Mouse (Mus musculus) macrophage (primary cell): Measurements from ENCODE around the gene Ebna1bp2. TPM values are rescaled to one million over a fixed set of nuclear protein-coding genes. Genes with fewer than 3 reads are reported as not detected.
A peak's percentile ranks its signal among the peaks of the same experiment; 100 is the strongest.

ENCODE experiments used
- H3K27ac ChIP-seq: fragments of 350-480 bp; formaldehyde crosslinking; 2 replicates; pipeline ENCODE4 v1.9.0; 2021
- H3K36me3 ChIP-seq: fragments of 350-480 bp; formaldehyde crosslinking; 2 replicates; pipeline ENCODE4 v1.9.0; 2021; ENCODE audit errors: inconsistent target
- H3K4me3 ChIP-seq: fragments of 350-480 bp; formaldehyde crosslinking; 2 replicates; pipeline ENCODE4 v1.9.0; 2021; ENCODE audit errors: inconsistent target
- H3K79me2 ChIP-seq: fragments of 350-480 bp; formaldehyde crosslinking; 2 replicates; pipeline ENCODE4 v1.9.0; 2021; ENCODE audit errors: inconsistent target
- WGBS: methylation state at CpG from one replicate; pipeline ENCODE4 v1.1.7; 2026; ENCODE audit warnings: inconsistent platforms; ENCODE audit not compliant: missing documents; 5-methylcytosine and 5-hydroxymethylcytosine counted together
- polyA plus RNA-seq: library from polyadenylated mRNA; stranded (reverse); fragments of 250-400 nt; gene quantifications from 3 replicates; pipeline ENCODE4 v1.2.4, GENCODE M21; 2018; ENCODE audit warnings: inconsistent platforms
- total RNA-seq, 78 experiments: library from RNA; depleted of rRNA; stranded (reverse); fragments of 250-400 nt; gene quantifications; 1 replicate in 9 of 78; 2 replicates in 24 of 78; 3 replicates in 43 of 78; 4 replicates in 2 of 78; pipeline ENCODE4 v1.2.4; 2018; ENCODE audit warnings: inconsistent platforms in 56 of 78

Ebna1bp2 gene
- total RNA-seq (2018; cell fraction: chromatin; rRNA removed), result 10 to 100 TPM; 11.3 to 66.1 (median 40.4) TPM
- total RNA-seq (2018; cell fraction: cytosol; rRNA removed), result 10 to 100 TPM; 20.6 to 31.7 (median 25.6) TPM
- total RNA-seq (2018; cell fraction: nucleus; rRNA removed), result 10 to 100 TPM; 12.9 to 40.6 (median 21.9) TPM
- polyA plus RNA-seq, result 26.7 to 58.3 TPM (median 41.6 TPM) in 3 replicates

DNA sequence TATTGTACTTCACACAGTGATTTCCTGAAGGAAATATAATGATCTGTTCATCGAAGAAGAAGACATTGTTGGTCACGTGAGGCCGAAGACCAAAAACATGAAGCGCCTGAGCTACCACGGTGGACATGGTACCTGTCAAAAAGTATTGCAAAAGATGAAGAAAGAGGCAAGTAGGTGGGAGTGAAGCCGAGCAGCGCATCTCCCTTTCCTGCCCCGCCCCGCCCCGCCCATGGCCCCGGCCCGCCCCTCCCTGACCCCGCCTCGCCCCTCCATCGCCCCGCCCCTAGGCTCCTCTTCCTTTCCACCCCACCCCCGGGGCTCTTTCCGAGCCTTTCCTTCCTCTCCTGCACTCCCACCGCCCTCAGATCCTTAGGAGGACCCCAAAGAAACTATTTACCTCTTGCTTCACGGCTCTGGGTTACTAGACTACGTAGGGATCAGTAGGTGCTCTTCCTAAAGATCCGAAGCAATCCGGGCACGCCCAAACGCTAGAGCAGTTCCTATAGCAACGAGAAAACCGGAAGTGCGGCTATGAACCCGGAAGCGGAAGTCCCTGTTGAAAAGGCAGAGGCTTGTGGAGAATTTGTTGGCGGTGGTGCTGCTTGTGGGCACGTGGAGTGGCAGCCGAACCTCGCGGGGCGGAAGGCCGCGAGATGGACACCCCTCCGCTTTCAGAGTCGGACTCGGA is at the start of gene Ebna1bp2, which contains the start of gene Cfap57:
Ebna1bp2 (plus strand) TSS at position 521 of the 688 bp plus-strand sequence.
Cfap57 (minus strand) TSS at position 499 of the 688 bp plus-strand sequence.
- Histone ChIP-seq H3K79me2 (peaks cover 14% of the 10 kb centered on the region), H3K36me3 (peaks cover 27% of the 10 kb centered on the region), H3K27ac (peak within 1 kb of the TSS; percentile 8; the same call in 1 of the 2 replicates), H3K4me3 (peak within 1 kb of the TSS; percentile 84)
- WGBS, result 2% methylated on average over 31 of the region's 41 CpGs

DNA sequence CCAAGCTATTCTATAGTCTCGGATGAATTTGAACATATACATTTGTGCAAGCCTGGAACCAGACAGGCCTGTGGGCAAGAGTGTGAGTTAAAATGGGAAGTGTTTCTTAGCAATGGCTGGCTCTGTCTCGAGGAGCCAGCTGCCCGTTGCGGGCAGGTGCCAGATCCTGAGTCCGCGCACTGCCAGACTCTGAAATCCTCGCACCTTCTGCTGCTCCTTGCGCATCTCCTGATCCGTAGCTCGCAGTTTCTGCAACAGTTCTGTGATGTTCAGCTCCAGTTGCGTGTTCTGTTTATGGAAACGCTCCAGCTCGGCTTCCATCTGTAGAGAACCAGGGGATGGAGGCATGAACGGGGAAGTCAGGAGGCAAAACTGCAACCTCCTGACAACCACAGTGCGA is 49.2 kb upstream of the Ebna1bp2 start:
- Histone ChIP-seq H3K27ac (no peak overlapping the region), H3K36me3 (no peaks in the 10 kb centered on the region), H3K79me2 (no peaks in the 10 kb centered on the region), H3K4me3 (no peak overlapping the region)
- 53% methylated on average over 14 of the region's 15 CpGs for WGBS

- no peaks in the 10 kb centered on the region for H3K79me2 ChIP-seq
- H3K4me3 ChIP-seq, result no peak overlapping the region
- no peaks in the 10 kb centered on the region for H3K36me3 ChIP-seq
- WGBS, result 11% methylated on average over 6 of the region's 6 CpGs
- no peak overlapping the region for H3K27ac ChIP-seq
Observed at GRCm38 (mm10) chr4:118576097-118576496, 44.5 kb upstream of the Ebna1bp2 start.

- H3K79me2 ChIP-seq, result no peaks in the 10 kb centered on the region
- H3K36me3 ChIP-seq, result no peaks in the 10 kb centered on the region
- no peak overlapping the region for H3K27ac ChIP-seq
- H3K4me3 ChIP-seq, result no peak overlapping the region
- 52% methylated on average over 13 of the region's 13 CpGs for WGBS
Observed at GRCm38 (mm10) chr4:118579313-118579712, 41.3 kb upstream of the Ebna1bp2 start.

GRCm38 (mm10) chr4:118581508-118581907 is 39.1 kb upstream of the Ebna1bp2 start:
- Histone ChIP-seq H3K79me2 (no peaks in the 10 kb centered on the region), H3K27ac (no peak overlapping the region), H3K4me3 (no peak overlapping the region), H3K36me3 (no peaks in the 10 kb centered on the region)
- WGBS, result 82% methylated on average over 11 of the region's 11 CpGs

GRCm38 (mm10) chr4:118582629-118583028 is 38.0 kb upstream of the Ebna1bp2 start:
- Histone ChIP-seq H3K36me3 (no peaks in the 10 kb centered on the region), H3K79me2 (no peaks in the 10 kb centered on the region), H3K4me3 (no peak overlapping the region), H3K27ac (no peak overlapping the region)
- WGBS, result 91% methylated on average over 8 of the region's 8 CpGs

DNA sequence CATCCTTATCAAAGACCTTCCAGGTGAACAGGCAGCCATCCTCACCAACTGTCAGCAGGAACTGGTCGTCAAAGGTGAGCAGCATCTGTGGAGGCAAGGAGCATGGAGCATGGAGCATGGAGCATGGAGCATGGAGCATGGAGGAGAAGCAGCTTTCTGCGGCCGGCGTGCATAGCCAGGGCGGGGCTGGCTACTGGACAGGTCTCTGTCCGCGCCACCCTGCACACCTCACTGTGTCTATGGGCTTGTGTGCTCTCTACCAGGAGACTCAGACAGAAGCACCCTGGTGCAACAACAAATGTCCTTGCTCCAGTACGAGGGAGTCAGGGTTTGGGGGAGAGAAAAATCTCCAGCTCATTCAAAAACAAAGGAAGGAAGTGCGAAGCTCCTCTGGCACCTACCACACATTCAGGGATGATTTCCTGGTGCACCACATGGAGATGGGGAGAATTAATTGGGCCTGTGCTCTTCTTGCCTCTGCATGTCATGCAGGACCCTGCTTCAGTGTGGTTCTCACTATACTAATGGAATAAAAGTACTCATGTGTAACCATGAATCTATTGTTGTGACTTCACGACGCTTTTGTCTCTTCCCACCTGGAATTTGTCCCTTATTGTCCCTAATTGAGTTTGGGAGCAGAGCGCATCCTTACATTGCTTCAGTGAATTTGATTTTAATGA is 31.4 kb upstream of the Ebna1bp2 start:
- Histone ChIP-seq H3K36me3 (no peaks in the 10 kb centered on the region), H3K27ac (no peak overlapping the region), H3K4me3 (no peak overlapping the region), H3K79me2 (no peaks in the 10 kb centered on the region)
- 80% methylated on average over 12 of the region's 12 CpGs for WGBS

GRCm38 (mm10) chr4:118589733-118590130 is 30.9 kb upstream of the Ebna1bp2 start:
- no peaks in the 10 kb centered on the region for H3K36me3 ChIP-seq
- no peaks in the 10 kb centered on the region for H3K79me2 ChIP-seq
- H3K4me3 ChIP-seq, result no peak overlapping the region
- no peak overlapping the region for H3K27ac ChIP-seq
- 41% methylated on average over 7 of the region's 7 CpGs for WGBS

GRCm38 (mm10) chr4:118604065-118604464 is 16.5 kb upstream of the Ebna1bp2 start:
- Histone ChIP-seq H3K4me3 (no peak overlapping the region), H3K36me3 (no peaks in the 10 kb centered on the region), H3K27ac (no peak overlapping the region), H3K79me2 (no peaks in the 10 kb centered on the region)
- 9% methylated on average over 4 of the region's 4 CpGs for WGBS

- H3K27ac ChIP-seq, result no peak overlapping the region
- 0% methylated on average over 3 of the region's 3 CpGs for WGBS
- H3K4me3 ChIP-seq, result no peak overlapping the region
- H3K36me3 ChIP-seq, result no peaks in the 10 kb centered on the region
- H3K79me2 ChIP-seq, result no peaks in the 10 kb centered on the region
Observed at GRCm38 (mm10) chr4:118609836-118610235, 10.8 kb upstream of the Ebna1bp2 start.

DNA sequence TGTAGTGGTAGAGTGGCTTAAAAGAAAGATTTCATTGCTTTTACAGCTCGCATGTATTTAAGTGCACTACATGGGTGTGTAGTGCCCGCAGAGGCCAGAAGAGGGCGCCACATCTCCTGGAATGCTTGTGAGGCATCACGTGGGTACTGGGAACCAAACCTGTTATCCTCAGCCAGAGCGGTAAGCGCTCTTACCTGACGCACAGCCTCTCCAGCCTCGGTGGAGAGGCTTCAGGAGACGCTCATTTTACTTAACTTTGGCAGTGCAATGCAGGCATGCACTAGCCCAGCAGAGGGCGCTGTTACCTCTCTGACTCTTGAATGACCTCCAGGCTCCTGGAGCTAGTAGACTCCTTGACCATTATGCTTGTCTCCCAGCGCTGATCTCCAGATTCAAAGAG is 8.0 kb upstream of the Ebna1bp2 start:
- H3K79me2 ChIP-seq, result no peaks in the 10 kb centered on the region
- H3K4me3 ChIP-seq, result no peak overlapping the region
- no peak overlapping the region for H3K27ac ChIP-seq
- no peaks in the 10 kb centered on the region for H3K36me3 ChIP-seq
- 44% methylated on average over 11 of the region's 11 CpGs for WGBS

GRCm38 (mm10) chr4:118615412-118615811 is 5.2 kb upstream of the Ebna1bp2 start:
- H3K79me2 ChIP-seq, result no peaks in the 10 kb centered on the region
- no peak overlapping the region for H3K27ac ChIP-seq
- H3K36me3 ChIP-seq, result no peaks in the 10 kb centered on the region
- WGBS, result 56% methylated on average over 11 of the region's 11 CpGs
- H3K4me3 ChIP-seq, result no peak overlapping the region

- WGBS, result 2% methylated on average over 23 of the region's 23 CpGs
- H3K27ac ChIP-seq, result peak overlapping the region; percentile 8; the same call in 1 of the 2 replicates
- H3K79me2 ChIP-seq, result peaks cover 14% of the 10 kb centered on the region
- H3K4me3 ChIP-seq, result peak overlapping the region; percentile 84
- H3K36me3 ChIP-seq, result peaks cover 30% of the 10 kb centered on the region
Observed at GRCm38 (mm10) chr4:118620967-118621320, 345 bp downstream of the Ebna1bp2 start.

DNA sequence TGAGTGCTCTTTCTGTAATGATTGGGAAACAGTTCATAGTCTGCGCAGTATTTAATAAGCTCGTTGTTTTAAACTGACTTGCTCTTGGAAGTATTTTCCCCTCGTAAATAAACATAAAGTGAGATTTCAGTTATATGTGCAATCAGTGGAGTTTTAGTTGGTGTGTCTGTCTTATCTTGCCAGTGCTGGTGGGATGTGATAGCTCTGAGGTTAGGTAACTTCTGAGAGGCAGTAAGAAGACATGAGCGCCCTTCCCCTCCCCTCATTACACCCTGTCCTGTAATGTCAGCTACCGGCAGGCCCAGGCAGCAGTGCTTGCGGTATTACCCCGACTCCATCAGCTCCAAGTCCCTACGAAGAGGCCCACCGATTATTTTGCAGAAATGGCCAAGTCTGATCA is 1.2 kb downstream of the Ebna1bp2 start:
- H3K4me3 ChIP-seq, result peak overlapping the region; percentile 84; the same call in 1 of the 2 replicates
- H3K79me2 ChIP-seq, result peaks cover 14% of the 10 kb centered on the region
- WGBS, result 82% methylated on average over 9 of the region's 9 CpGs
- peaks cover 39% of the 10 kb centered on the region for H3K36me3 ChIP-seq
- no peak overlapping the region for H3K27ac ChIP-seq

- 95% methylated on average over 5 of the region's 5 CpGs for WGBS
Observed at GRCm38 (mm10) chr4:118630261-118630660, 9.7 kb downstream of the Ebna1bp2 start.

More at GRCm38 (mm10) chr4:118630261-118630660, 9.7 kb downstream of the Ebna1bp2 start:
- Histone ChIP-seq H3K79me2 (no peaks in the 10 kb centered on the region), H3K27ac (no peak overlapping the region), H3K4me3 (no peak overlapping the region), H3K36me3 (peaks cover 27% of the 10 kb centered on the region)
